Mouse (Mus musculus): ENCODE measurements at regions not wholly inside any gene's neighbourhood (a gene's known extent, or its start where the extent isn't known, plus 50 kb on each side); places are given as distances from the start of the nearest gene placed in this dataset.

GRCm38 (mm10) chr5:35221451-35222305, 56.4 kb upstream of the Adra2c start:
- Histone ChIP-seq H3K27me3 (ENCODE audit: control insufficient read depth, insufficient read depth, low read depth, low read length) (no peaks in the 10 kb centered on the region), H3K36me3 (ENCODE audit: control insufficient read depth, insufficient read depth) (no peaks in the 10 kb centered on the region), H3K4me1 (ENCODE audit: control insufficient read depth, low read depth, low read length) (no peaks in the 10 kb centered on the region), H3K4me2 (ENCODE audit: low read depth, low read length) (no peak overlapping the region), H3K9ac (ENCODE audit: low read depth, low read length) (no peak overlapping the region), H3K27ac (ENCODE audit: low read length) (no peak overlapping the region), H3K9me3 (replicated peaks; ENCODE audit: control insufficient read depth, low read length) (no peaks in the 10 kb centered on the region), H3K4me3 (ENCODE audit: low read depth, low read length) (no peak overlapping the region)
- ATAC-seq (ENCODE audit: low read depth): no peak
- 62% methylated on average over 4 of the region's 4 CpGs for WGBS (ENCODE audit: insufficient replicate concordance)

GRCm38 (mm10) chr5:35216271-35216670, 61.8 kb upstream of the Adra2c start:
- Histone ChIP-seq H3K9me3 (replicated peaks; ENCODE audit: control insufficient read depth, low read length) (no peaks in the 10 kb centered on the region), H3K4me1 (ENCODE audit: control insufficient read depth, low read depth, low read length) (no peaks in the 10 kb centered on the region), H3K9ac (ENCODE audit: low read depth, low read length) (no peak overlapping the region), H3K4me2 (ENCODE audit: low read depth, low read length) (no peak overlapping the region), H3K27me3 (ENCODE audit: control insufficient read depth, insufficient read depth, low read depth, low read length) (no peaks in the 10 kb centered on the region), H3K27ac (ENCODE audit: low read length) (no peak overlapping the region), H3K4me3 (ENCODE audit: low read depth, low read length) (no peak overlapping the region), H3K36me3 (ENCODE audit: control insufficient read depth, insufficient read depth) (no peaks in the 10 kb centered on the region)
- 36% methylated on average over 2 of the region's 2 CpGs for WGBS (ENCODE audit: insufficient replicate concordance)
- no peak for ATAC-seq (ENCODE audit: low read depth)

GRCm38 (mm10) chr5:35215480-35216195, 62.5 kb upstream of the Adra2c start:
- H3K27ac ChIP-seq (ENCODE audit: low read length): no peak overlapping the region
- H3K27me3 ChIP-seq (ENCODE audit: control insufficient read depth, insufficient read depth, low read depth, low read length): no peaks in the 10 kb centered on the region
- no peaks in the 10 kb centered on the region for H3K4me1 ChIP-seq (ENCODE audit: control insufficient read depth, low read depth, low read length)
- no peak for ATAC-seq (ENCODE audit: low read depth)
- no peak overlapping the region for H3K9ac ChIP-seq (ENCODE audit: low read depth, low read length)
- no peaks in the 10 kb centered on the region for H3K9me3 ChIP-seq (replicated peaks; ENCODE audit: control insufficient read depth, low read length)
- WGBS (ENCODE audit: insufficient replicate concordance): 35% methylated on average over 11 of the region's 11 CpGs
- H3K36me3 ChIP-seq (ENCODE audit: control insufficient read depth, insufficient read depth): no peaks in the 10 kb centered on the region
- no peak overlapping the region for H3K4me3 ChIP-seq (ENCODE audit: low read depth, low read length)
- no peak overlapping the region for H3K4me2 ChIP-seq (ENCODE audit: low read depth, low read length)

GRCm38 (mm10) chr5:35215007-35215406, 63.1 kb upstream of the Adra2c start:
- Histone ChIP-seq H3K9me3 (replicated peaks; ENCODE audit: control insufficient read depth, low read length) (no peaks in the 10 kb centered on the region), H3K27ac (ENCODE audit: low read length) (no peak overlapping the region), H3K4me2 (ENCODE audit: low read depth, low read length) (no peak overlapping the region), H3K27me3 (ENCODE audit: control insufficient read depth, insufficient read depth, low read depth, low read length) (no peaks in the 10 kb centered on the region), H3K36me3 (ENCODE audit: control insufficient read depth, insufficient read depth) (no peaks in the 10 kb centered on the region), H3K4me1 (ENCODE audit: control insufficient read depth, low read depth, low read length) (no peaks in the 10 kb centered on the region), H3K9ac (ENCODE audit: low read depth, low read length) (no peak overlapping the region), H3K4me3 (ENCODE audit: low read depth, low read length) (no peak overlapping the region)
- ATAC-seq (ENCODE audit: low read depth): no peak
- 75% methylated on average over 11 of the region's 11 CpGs for WGBS (ENCODE audit: insufficient replicate concordance)

DNA sequence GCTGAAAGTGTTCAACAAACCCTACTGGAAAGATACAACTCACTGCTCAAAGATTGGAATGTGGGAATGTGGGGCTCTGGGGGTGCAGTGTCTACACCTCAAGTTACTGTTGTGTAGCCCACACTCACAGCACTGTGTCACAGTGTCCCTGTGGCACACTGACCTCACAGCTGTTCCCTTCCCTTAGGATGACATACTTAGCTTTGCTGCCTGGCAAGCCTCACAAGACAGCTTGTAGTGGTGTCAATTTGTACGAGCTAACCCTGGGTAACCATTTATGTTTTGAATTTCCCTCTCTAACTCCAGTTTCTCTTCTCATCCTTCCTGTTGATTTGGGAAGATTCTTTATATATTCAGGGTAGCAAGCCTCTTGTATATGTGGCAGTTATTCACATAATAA, 68.8 kb upstream of the Adra2c start:
- no peaks in the 10 kb centered on the region for H3K36me3 ChIP-seq (ENCODE audit: control insufficient read depth, insufficient read depth)
- no peaks in the 10 kb centered on the region for H3K27me3 ChIP-seq (ENCODE audit: control insufficient read depth, insufficient read depth, low read depth, low read length)
- ATAC-seq (ENCODE audit: low read depth): no peak
- 21% methylated on average over 1 of the region's 1 CpGs for WGBS (ENCODE audit: insufficient replicate concordance)
- H3K27ac ChIP-seq (ENCODE audit: low read length): no peak overlapping the region
- no peak overlapping the region for H3K4me3 ChIP-seq (ENCODE audit: low read depth, low read length)
- no peaks in the 10 kb centered on the region for H3K9me3 ChIP-seq (replicated peaks; ENCODE audit: control insufficient read depth, low read length)
- H3K4me1 ChIP-seq (ENCODE audit: control insufficient read depth, low read depth, low read length): no peaks in the 10 kb centered on the region
- no peak overlapping the region for H3K4me2 ChIP-seq (ENCODE audit: low read depth, low read length)
- no peak overlapping the region for H3K9ac ChIP-seq (ENCODE audit: low read depth, low read length)

DNA sequence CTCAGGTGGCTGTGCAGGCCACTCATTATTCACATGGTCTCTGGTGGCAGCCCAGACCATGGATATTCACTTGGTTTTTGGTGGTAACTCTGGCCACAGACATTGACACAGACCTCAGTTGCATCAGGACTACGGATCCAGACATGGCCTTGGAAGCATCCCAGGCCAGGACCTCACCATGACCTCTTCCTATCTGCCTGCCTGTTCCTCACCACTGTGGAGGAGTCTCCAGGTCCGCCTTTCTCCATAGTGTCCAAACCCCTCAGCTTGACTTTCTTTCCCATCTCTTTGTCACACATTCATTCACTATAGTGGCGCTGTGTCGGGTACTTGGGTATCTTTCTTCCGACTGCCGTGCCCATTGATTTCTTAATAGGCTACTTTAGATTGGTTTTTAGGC, 74.1 kb upstream of the Adra2c start:
- no peak overlapping the region for H3K4me2 ChIP-seq (ENCODE audit: low read depth, low read length)
- H3K4me3 ChIP-seq (ENCODE audit: low read depth, low read length): no peak overlapping the region
- no peaks in the 10 kb centered on the region for H3K9me3 ChIP-seq (replicated peaks; ENCODE audit: control insufficient read depth, low read length)
- no peak overlapping the region for H3K9ac ChIP-seq (ENCODE audit: low read depth, low read length)
- 63% methylated on average over 6 of the region's 6 CpGs for WGBS (ENCODE audit: insufficient replicate concordance)
- no peak overlapping the region for H3K27ac ChIP-seq (ENCODE audit: low read length)
- no peaks in the 10 kb centered on the region for H3K36me3 ChIP-seq (ENCODE audit: control insufficient read depth, insufficient read depth)
- no peak for ATAC-seq (ENCODE audit: low read depth)
- no peaks in the 10 kb centered on the region for H3K4me1 ChIP-seq (ENCODE audit: control insufficient read depth, low read depth, low read length)
- no peaks in the 10 kb centered on the region for H3K27me3 ChIP-seq (ENCODE audit: control insufficient read depth, insufficient read depth, low read depth, low read length)

GRCm38 (mm10) chr5:35198468-35198867, 79.7 kb upstream of the Adra2c start:
- H3K36me3 ChIP-seq (ENCODE audit: control insufficient read depth, insufficient read depth): no peaks in the 10 kb centered on the region
- no peaks in the 10 kb centered on the region for H3K27me3 ChIP-seq (ENCODE audit: control insufficient read depth, insufficient read depth, low read depth, low read length)
- 43% methylated on average over 5 of the region's 5 CpGs for WGBS (ENCODE audit: insufficient replicate concordance)
- H3K4me1 ChIP-seq (ENCODE audit: control insufficient read depth, low read depth, low read length): no peaks in the 10 kb centered on the region
- H3K4me3 ChIP-seq (ENCODE audit: low read depth, low read length): no peak overlapping the region
- H3K9me3 ChIP-seq (replicated peaks; ENCODE audit: control insufficient read depth, low read length): no peaks in the 10 kb centered on the region
- no peak overlapping the region for H3K9ac ChIP-seq (ENCODE audit: low read depth, low read length)
- no peak overlapping the region for H3K4me2 ChIP-seq (ENCODE audit: low read depth, low read length)
- ATAC-seq (ENCODE audit: low read depth): no peak
- H3K27ac ChIP-seq (ENCODE audit: low read length): no peak overlapping the region

GRCm38 (mm10) chr5:35189113-35189797, 83.7 kb upstream of the Lrpap1 start:
- Histone ChIP-seq H3K9me3 (replicated peaks; ENCODE audit: control insufficient read depth, low read length) (no peaks in the 10 kb centered on the region), H3K4me2 (ENCODE audit: low read depth, low read length) (no peak overlapping the region), H3K27me3 (ENCODE audit: control insufficient read depth, insufficient read depth, low read depth, low read length) (no peaks in the 10 kb centered on the region; the same call in 1 of the 2 replicates), H3K9ac (ENCODE audit: low read depth, low read length) (no peak overlapping the region), H3K4me1 (ENCODE audit: control insufficient read depth, low read depth, low read length) (no peaks in the 10 kb centered on the region), H3K36me3 (ENCODE audit: control insufficient read depth, insufficient read depth) (no peaks in the 10 kb centered on the region), H3K27ac (ENCODE audit: low read length) (no peak overlapping the region), H3K4me3 (ENCODE audit: low read depth, low read length) (no peak overlapping the region)
- no peak for ATAC-seq (ENCODE audit: low read depth)
- 73% methylated on average over 12 of the region's 12 CpGs for WGBS (ENCODE audit: insufficient replicate concordance)

GRCm38 (mm10) chr5:35185826-35186225, 80.3 kb upstream of the Lrpap1 start:
- no peak for ATAC-seq (ENCODE audit: low read depth)
- Histone ChIP-seq H3K4me2 (ENCODE audit: low read depth, low read length) (no peak overlapping the region), H3K9ac (ENCODE audit: low read depth, low read length) (no peak overlapping the region), H3K36me3 (ENCODE audit: control insufficient read depth, insufficient read depth) (no peaks in the 10 kb centered on the region), H3K27ac (ENCODE audit: low read length) (no peak overlapping the region), H3K27me3 (ENCODE audit: control insufficient read depth, insufficient read depth, low read depth, low read length) (no peaks in the 10 kb centered on the region; the same call in 1 of the 2 replicates), H3K9me3 (replicated peaks; ENCODE audit: control insufficient read depth, low read length) (no peaks in the 10 kb centered on the region), H3K4me1 (ENCODE audit: control insufficient read depth, low read depth, low read length) (no peaks in the 10 kb centered on the region), H3K4me3 (ENCODE audit: low read depth, low read length) (no peak overlapping the region)
- 51% methylated on average over 3 of the region's 3 CpGs for WGBS (ENCODE audit: insufficient replicate concordance)
